Mouse (Mus musculus) left cerebral cortex, postnatal 4 days (tissue): ENCODE results near the gene Prx. TPM values are rescaled to one million over a fixed set of nuclear protein-coding genes. Genes with fewer than 3 reads are reported as not detected.

Experiments used
- DNase-seq: peaks from one replicate; pipeline ENCODE4 v3.0.0-alpha.2; 2022
- intact Hi-C: fragments of 180-260 bp; cut with DNase I; formaldehyde crosslinking; loops from one replicate; pipeline ENCODE4 v1.15.1; 2025
- total RNA-seq, 2 experiments: library from RNA; stranded (reverse); gene quantifications; 2 replicates each; pipeline ENCODE4 v1.2.3; 2021

Gene Prx
- total RNA-seq: 1 to 10 TPM; 2.6 to 2.7 TPM

DNA sequence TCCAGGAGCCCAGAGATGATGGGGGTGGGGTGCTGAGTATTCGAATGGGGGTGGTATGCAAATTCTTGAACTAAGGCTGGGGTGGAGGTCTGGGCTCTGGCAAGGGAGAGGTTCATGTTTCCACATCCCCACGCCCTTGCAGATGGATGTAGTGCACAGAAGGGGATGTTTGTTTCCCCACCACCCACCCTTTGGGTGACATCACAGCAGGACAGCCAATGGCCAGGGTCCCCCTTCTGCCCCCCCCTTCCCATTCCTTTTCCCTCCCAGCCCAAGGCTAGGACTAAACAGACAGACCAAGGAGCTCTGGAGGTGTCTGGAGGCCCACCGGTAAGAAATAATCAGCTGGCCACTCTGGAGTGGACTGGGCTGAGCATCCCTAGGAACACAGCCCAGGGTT is at the start of gene Prx:
Gene Prx (plus strand): TSS at position 289 of the 400 bp plus-strand sequence.
- no peak for DNase-seq
- intact Hi-C loops: no loop called here

DNA sequence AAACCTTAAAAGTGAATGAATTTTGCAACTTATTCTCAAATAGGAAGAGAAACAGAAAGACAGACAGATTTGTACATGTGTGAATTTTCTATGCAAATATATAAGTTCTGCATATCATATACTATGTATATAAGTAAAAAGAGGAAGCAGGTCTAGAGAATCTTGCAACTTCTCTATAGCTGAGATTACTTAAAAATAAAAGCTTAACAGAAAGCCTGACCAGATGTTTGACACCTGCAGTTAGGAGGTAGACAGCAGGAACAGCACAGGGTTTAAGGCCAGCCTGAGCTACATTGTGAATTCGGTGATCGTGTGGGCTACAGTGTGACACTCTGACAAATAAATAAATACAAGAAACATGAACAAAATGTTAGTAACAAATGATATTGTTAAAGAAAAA is 47.8 kb upstream of the Prx start:
- no peak for DNase-seq
- intact Hi-C loops: no loop called here

GRCm38 (mm10) chr7:27452206-27452770 is 46.8 kb upstream of the Prx start:
- intact Hi-C loops: no loop called here
- DNase-seq: no peak

DNA sequence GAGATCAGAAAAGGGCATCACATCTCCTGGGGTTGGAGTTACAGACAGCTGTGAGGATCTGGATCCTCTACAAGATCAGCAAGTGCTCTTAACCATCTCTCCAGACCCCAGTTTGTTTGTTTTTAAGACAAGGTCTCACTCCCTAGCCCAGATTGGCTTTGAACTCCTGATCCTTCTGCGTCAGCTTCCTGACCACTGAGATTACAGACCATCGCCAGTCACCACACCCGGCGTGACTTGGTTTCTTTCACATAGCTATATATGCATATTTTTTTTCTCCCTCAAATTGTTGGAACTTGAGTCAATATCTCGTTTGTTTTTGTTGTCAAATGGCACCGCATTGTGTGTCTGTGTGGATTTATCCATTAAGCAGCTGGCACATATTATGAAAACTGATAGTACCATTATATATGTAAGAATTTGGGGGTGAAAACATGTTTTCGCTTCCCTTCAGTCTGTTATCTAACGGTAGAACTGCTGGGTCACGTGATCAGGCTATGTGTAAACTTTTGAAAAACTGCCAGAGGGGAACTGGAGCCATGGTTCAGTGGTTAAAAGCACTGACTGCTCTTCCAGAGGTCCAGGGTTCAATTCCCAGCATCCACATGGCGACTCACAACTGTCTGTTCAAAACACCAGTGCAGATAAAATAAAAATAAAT is 44.5 kb upstream of the Prx start:
- no peak for DNase-seq
- intact Hi-C loops: no loop called here

DNA sequence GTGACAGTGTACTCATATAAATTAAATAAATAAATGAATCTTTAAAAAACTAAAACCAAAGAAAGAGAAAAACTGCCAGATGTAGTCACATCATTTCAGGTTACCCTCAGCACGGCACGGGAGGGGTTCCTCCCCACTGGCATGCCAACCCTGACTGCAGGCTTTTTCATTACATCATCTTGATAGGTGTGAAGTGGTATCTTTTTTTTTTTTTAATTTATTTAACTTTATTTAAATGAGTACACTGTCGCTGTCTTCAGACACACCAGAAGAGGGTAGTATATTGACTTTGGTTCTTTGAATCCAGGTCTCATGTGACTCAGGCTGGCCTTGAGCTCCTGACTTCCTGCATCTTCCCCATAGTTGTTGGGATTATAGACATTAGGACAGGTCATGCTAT is 43.9 kb upstream of the Prx start:
- no peak for DNase-seq
- intact Hi-C loops: no loop called here

DNA sequence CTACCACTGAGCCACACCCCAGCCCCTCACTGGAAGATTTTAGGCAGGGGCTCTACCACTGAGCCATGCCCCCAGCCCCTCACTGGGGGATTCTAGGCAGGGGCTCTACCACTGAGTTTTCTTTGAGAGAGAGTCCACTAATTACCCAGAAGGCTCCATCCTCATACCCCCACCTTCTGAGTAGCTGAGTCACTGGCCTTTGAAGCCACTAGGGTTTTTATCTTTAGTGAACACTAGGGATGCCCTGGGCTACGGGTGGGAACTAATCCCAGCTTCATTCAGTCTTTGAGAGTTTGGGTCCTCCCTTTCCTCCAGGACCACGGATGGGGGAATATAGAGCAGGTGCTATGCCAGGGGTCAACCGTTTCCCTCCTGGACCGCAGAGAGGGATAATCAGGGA is 40.5 kb upstream of the Prx start:
- DNase-seq: no peak

GRCm38 (mm10) chr7:27459640-27460039 is 39.5 kb upstream of the Prx start:
- intact Hi-C loops: no loop called here
- DNase-seq: no peak

More for the DNA sequence above, 40.5 kb upstream of the Prx start:
- intact Hi-C loops: no loop called here

- intact Hi-C loops: no loop called here
- DNase-seq: no peak
These were observed 38.6 kb upstream of the Prx start for GRCm38 (mm10) chr7:27460477-27460876.

GRCm38 (mm10) chr7:27467648-27468047 is 31.5 kb upstream of the Prx start:
- intact Hi-C loops: no loop called here
- peak; percentile 43 for DNase-seq

GRCm38 (mm10) chr7:27471390-27472120 is 27.6 kb upstream of the Prx start:
- no peak for DNase-seq
- intact Hi-C loops: no loop called here

GRCm38 (mm10) chr7:27472596-27472995 is 26.5 kb upstream of the Prx start:
- DNase-seq: no peak
- intact Hi-C loops: no loop called here

DNA sequence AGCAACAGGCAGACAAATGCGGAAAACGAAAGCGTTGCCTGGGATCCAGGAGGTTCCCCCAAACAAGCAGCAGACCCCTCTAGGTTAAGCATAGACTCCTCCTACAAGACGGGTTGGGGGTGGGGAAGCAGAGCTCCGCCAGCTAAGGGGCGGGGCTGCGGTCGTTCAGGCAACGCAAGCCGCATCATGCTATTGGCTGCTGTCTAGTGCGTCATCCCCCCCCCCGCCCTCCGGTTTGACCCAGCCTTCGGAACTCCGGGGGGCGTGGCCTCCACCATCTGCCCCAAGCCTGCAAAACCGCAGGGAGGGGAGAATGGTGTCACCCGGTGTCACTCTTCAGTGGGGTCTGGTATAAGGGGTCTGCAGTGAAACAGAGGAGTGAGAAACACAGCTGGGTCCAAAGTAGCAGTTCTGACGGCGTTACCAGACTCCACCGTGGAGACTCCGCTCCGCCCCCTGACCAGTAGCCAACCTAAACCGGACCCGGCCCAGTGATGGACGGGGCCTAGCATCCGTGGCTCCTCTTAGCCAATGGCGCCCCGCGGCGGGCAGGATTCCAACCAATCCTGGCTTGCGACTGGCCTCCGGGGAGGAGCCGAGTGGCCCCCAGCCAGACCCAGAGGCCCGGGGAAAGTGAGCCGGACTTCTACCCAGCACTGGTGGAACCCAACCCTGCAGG is 25.8 kb upstream of the Prx start, which contains the start of gene Sertad3:
Gene Sertad3 (plus strand): TSS at position 613 of the 679 bp plus-strand sequence.
- intact Hi-C loops: no loop called here
- peak; percentile 100 for DNase-seq

DNA sequence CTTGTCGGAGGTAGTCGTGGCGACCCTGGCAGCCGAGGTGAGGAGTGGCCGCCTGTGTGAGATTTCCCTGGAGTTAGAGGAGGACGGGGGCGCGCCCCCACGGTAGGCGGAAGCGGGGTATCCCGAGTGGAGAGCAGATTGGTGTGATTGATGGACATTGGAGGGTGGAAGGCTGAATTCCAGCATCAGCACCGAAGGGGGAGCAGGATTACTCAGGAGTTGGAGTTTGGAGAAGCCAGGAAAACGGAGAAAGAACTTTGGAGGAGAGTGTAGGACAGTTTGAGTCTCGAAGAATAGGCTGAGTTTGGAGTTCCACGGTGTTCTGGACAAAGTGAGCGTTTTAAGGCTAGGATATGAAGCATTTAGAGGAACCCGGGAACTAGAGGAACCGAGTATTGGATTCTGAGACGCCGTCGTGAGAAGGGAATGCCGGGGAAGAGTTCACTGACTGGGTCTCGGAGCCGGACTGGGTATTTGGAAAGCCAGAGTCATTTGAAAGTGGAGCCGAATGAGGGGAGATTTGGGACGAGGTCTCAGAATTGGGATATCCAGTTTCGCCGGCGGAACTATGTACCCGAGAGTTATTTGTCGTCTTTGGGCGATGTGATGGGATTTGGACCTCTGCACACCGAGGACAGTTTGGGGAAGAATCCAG is 25.2 kb upstream of the Prx start:
- no peak for DNase-seq
- intact Hi-C loops: no loop called here

DNA sequence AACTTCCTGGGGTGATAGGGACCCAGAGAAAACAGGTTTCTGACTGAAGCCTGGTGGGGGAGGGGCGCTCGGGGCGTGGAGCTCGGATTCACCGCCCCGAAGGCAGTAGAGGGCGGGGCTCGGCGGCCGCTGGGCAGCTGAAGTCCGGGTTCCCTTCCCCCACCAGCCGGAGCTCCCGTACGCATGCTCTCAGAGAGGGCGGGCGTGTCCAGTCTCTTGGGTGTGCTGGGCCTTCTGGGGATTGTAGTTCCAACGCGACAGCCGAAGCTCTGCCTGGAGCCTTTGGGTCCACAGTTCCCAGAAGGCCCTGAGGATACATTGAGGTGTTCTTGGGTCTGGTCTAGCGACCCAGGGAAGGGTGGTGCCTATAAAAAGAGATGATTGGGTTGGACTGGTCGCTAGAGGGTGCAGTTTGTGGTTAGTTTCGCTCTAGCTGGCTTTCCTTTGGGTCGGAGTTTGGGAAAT is 24.6 kb upstream of the Prx start:
- peak; percentile 98 for DNase-seq
- intact Hi-C loops: no loop called here

GRCm38 (mm10) chr7:27475596-27475995 is 23.5 kb upstream of the Prx start:
- intact Hi-C loops: no loop called here
- no peak for DNase-seq

- intact Hi-C loops: no loop called here
- DNase-seq: no peak
These were observed 23.0 kb upstream of the Prx start for GRCm38 (mm10) chr7:27476098-27476635.

DNA sequence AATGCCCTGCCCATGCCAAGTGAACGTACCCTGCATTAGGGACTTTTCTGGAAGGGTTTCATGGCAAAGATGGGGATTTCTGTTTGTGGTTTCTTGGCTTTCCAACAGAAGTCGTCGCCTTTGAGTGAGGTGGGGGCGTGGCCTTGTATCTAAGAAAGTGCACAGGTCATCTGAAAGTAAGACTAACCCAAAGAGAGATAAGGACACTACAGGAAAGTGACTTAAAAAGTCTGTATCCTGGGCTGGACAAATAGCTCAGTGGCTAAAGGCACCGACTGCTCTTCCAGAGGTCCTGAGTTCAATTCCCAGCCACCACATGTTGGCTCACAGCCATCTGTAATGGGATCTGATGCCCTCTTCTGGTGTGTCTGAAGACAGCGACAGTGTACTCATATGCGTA is 20.6 kb upstream of the Prx start:
- no peak for DNase-seq
- intact Hi-C loops: no loop called here

DNA sequence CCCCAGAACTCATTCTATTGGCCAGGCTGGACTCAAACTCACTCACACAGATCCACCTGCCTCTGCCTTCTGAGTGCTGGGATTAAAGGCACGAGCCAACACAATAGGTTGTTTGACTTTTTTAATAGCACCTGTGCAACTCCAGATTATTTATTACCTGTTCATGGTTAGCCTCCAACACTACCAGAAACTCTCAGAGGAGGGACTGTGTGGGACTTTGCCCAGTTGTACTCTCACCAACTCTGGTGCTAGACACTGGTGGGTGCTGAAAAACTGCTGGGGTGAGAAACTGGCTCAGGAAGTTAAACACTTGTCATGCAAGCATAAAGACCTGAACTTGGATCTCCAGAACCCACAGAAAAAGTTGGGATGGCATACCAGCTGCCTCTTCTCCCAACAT is 19.4 kb upstream of the Prx start:
- DNase-seq: no peak
- intact Hi-C loops: no loop called here

- intact Hi-C loops: no loop called here
- DNase-seq: no peak
These were observed 18.6 kb upstream of the Prx start for GRCm38 (mm10) chr7:27480506-27480905.

GRCm38 (mm10) chr7:27480927-27481626 is 18.0 kb upstream of the Prx start:
- intact Hi-C loops: no loop called here
- DNase-seq: no peak
